Mouse (Mus musculus) left cerebral cortex, postnatal 25 days (tissue): ENCODE results near the gene Ppp1r12b. TPM values are rescaled to one million over a fixed set of nuclear protein-coding genes. Genes with fewer than 3 reads are reported as not detected.

Experiments used
- DNase-seq, 2 experiments: peaks; one replicate each; pipeline ENCODE4 v3.0.0; 2022; ENCODE audit warnings: low spot score in 2 of 2, mixed read lengths in 1 of 2
- intact Hi-C: fragments of 180-260 bp; cut with DNase I; formaldehyde crosslinking; loops from one replicate; pipeline ENCODE4 v1.15.1; 2025
- total RNA-seq, 2 experiments: library from RNA; stranded (reverse); gene quantifications; 2 replicates each; pipeline ENCODE4 v1.2.3; 2021

Gene Ppp1r12b
- total RNA-seq, 2 experiments from 2014 or later = 79.1 to 81.7 TPM

DNA sequence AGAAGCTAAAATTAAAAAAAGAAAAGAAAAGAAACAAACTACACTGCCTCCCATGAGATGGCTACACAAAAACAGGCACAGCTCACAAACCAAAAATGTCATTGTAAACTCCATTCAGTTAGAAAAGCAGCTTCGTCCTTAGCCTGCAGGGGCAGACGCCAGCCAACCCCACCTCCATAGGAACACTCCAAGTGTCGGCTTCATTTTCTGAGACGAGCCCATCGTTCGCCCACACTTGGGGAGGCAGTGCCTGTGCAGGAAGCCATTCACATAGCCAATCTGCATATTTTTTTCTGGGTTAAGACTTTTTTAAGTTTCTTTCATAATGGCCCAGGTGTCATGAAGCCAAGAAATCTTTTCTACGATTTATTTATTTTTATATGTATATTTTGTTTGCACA is 8.2 kb downstream of the Ppp1r12b start:
- intact Hi-C loops = no loop called here
- peak in 1 of 2 experiments; percentile 56 for DNase-seq

GRCm38 (mm10) chr1:134942898-134943297 is 12.8 kb downstream of the Ppp1r12b start:
- no peak for DNase-seq

GRCm38 (mm10) chr1:134940863-134941262 is 14.9 kb downstream of the Ppp1r12b start:
- intact Hi-C loops = no loop called here
- no peak for DNase-seq

More at GRCm38 (mm10) chr1:134942898-134943297, 12.8 kb downstream of the Ppp1r12b start:
- intact Hi-C loops = no loop called here

- no peak for DNase-seq
- intact Hi-C loops = no loop called here
Measured at GRCm38 (mm10) chr1:134938233-134938632, 17.5 kb downstream of the Ppp1r12b start.

- intact Hi-C loops = no loop called here
- no peak for DNase-seq
Measured at GRCm38 (mm10) chr1:134936335-134936734, 19.4 kb downstream of the Ppp1r12b start.

DNA sequence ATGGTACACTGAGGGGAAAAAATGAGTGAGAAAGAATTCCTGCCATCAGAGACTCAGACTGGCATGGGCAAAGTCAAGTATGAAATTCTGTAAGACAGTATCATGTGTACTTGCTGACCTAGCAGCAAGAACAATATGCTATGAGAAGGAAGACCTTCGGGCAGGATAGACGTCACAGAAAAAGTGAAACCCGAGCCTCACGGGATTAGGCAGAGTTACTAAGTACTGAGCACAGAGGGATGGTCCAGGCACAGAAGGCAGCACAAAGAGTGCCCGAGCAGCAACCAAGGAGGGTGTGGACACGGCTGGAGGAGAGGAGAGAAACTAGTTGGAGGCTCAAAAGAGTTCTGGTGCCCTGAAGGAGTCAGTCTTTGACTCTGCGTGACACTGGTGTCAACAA is 23.3 kb downstream of the Ppp1r12b start:
- intact Hi-C loops = no loop called here
- no peak for DNase-seq

- intact Hi-C loops = no loop called here
- no peak for DNase-seq
Measured at GRCm38 (mm10) chr1:134919010-134919409, 36.7 kb downstream of the Ppp1r12b start.

GRCm38 (mm10) chr1:134915421-134915820 is 40.3 kb downstream of the Ppp1r12b start:
- no peak for DNase-seq

GRCm38 (mm10) chr1:134913535-134913934 is 42.2 kb downstream of the Ppp1r12b start:
- no peak for DNase-seq
- intact Hi-C loops = no loop called here

More at GRCm38 (mm10) chr1:134915421-134915820, 40.3 kb downstream of the Ppp1r12b start:
- intact Hi-C loops = no loop called here

GRCm38 (mm10) chr1:134911892-134912291 is 43.9 kb downstream of the Ppp1r12b start:
- DNase-seq = no peak
- intact Hi-C loops = no loop called here

- no peak for DNase-seq
- intact Hi-C loops = no loop called here
Measured at GRCm38 (mm10) chr1:134910037-134910436, 45.7 kb downstream of the Ppp1r12b start.

- intact Hi-C loops = loop anchor here (5.0 kb wide), 1 partner anchor 43 kb away; no protein-coding TSS in a partner anchor
- peak; percentile 69 to 96 for DNase-seq
Measured at GRCm38 (mm10) chr1:134909442-134909841, 46.3 kb downstream of the Ppp1r12b start.

- DNase-seq = peak in 1 of 2 experiments; percentile 44
- intact Hi-C loops = no loop called here
Measured at GRCm38 (mm10) chr1:134902051-134902619, 53.6 kb downstream of the Ppp1r12b start.

DNA sequence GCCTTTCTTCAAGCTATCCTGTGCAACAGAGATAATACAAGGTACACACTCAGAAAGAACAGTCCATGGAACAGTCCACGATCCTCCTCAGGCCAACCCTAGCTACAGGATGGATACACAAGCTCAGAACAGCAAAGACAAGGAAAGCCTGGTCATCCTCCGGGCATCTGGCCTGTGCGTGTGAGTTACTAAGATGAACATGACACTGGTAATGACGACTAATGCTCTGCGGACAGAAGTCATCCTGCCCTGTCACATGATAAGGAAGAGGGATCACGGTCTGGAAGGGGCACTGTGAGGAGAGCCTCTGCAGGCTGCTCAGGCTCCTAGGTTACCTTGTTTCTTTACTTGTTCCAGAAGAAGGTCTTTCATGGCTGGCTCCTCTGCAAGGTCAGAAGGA is 59.7 kb downstream of the Ppp1r12b start:
- no peak for DNase-seq
- intact Hi-C loops = no loop called here

GRCm38 (mm10) chr1:134894803-134895202 is 60.9 kb downstream of the Ppp1r12b start:
- intact Hi-C loops = no loop called here
- DNase-seq = no peak

DNA sequence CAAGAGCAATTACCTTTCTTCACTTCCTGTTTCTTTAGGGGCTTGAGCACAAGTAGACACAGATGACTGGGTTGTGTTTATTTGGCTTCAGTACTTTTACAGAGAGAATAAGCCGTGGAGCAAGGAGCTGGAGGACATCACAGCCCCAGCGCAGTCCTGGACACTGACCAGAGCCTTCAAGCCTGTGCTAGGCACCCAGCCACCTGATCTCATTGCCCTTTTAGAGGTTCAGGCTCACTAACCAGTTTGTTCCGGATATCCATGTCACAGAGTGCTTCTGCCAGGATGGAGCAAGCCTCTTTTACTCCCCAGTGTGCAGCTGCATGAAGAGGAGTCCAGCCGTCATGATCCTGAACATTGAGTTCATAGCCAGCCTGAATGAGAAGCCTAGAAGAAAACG is 63.8 kb downstream of the Ppp1r12b start:
- no peak for DNase-seq
- intact Hi-C loops = no loop called here

- peak; percentile 32 to 48 for DNase-seq
- intact Hi-C loops = no loop called here
Measured at GRCm38 (mm10) chr1:134889629-134890028, 66.1 kb downstream of the Ppp1r12b start.

GRCm38 (mm10) chr1:134875800-134876199 is 79.9 kb downstream of the Ppp1r12b start:
- no peak for DNase-seq
- intact Hi-C loops = no loop called here

DNA sequence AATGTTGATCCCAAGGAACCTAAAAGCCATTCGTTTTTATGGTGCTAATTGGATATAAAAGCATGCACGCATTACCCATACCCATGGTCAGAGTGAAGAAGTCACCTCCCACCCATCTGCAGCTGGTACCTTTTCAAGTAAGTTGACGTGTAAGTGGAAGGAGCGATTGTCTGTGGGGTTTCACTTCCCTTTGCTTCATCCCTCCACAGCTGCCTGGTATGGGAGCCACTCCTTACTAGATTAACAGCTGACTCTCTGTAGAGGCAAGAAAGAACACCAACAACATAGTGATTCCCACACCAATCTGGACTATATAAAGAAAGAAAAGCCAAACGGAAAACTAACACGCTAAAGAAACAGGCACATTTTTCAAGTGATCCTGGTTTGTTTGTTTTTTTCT is 83.1 kb downstream of the Ppp1r12b start:
- intact Hi-C loops = no loop called here
- no peak for DNase-seq

- intact Hi-C loops = no loop called here
- no peak for DNase-seq
Measured at GRCm38 (mm10) chr1:134866426-134866825, 89.3 kb downstream of the Ppp1r12b start.

- intact Hi-C loops = no loop called here
Measured at GRCm38 (mm10) chr1:134865552-134865951, 90.2 kb downstream of the Ppp1r12b start.

GRCm38 (mm10) chr1:134860538-134860937 is 95.2 kb downstream of the Ppp1r12b start:
- intact Hi-C loops = no loop called here
- DNase-seq = no peak

More at GRCm38 (mm10) chr1:134865552-134865951, 90.2 kb downstream of the Ppp1r12b start:
- DNase-seq = peak in 1 of 2 experiments; percentile 32
